Mouse (Mus musculus) right cerebral cortex, postnatal 25 days (tissue): ENCODE results near the gene Dnaja3.
A peak's percentile ranks its signal among the peaks of the same experiment; 100 is the strongest.

Source experiments
- DNase-seq: peaks from one replicate; pipeline ENCODE4 v3.0.0; 2022

Dnaja3 gene

GRCm38 (mm10) chr16:4607818-4608531, 31.8 kb upstream of the Dnaja3 start:
- peak; percentile 80 for DNase-seq

GRCm38 (mm10) chr16:4608532-4609059, 31.2 kb upstream of the Dnaja3 start:
- no peak for DNase-seq

GRCm38 (mm10) chr16:4611193-4611592, 28.6 kb upstream of the Dnaja3 start:
- DNase-seq = no peak

- no peak for DNase-seq
These were observed 28.1 kb upstream of the Dnaja3 start for GRCm38 (mm10) chr16:4611676-4612075.

GRCm38 (mm10) chr16:4613736-4614135, 26.1 kb upstream of the Dnaja3 start:
- no peak for DNase-seq

- DNase-seq = no peak
These were observed 25.1 kb upstream of the Dnaja3 start for GRCm38 (mm10) chr16:4614639-4615038.

GRCm38 (mm10) chr16:4615297-4615696, 24.5 kb upstream of the Dnaja3 start:
- DNase-seq = no peak

GRCm38 (mm10) chr16:4616829-4617228, 23.0 kb upstream of the Dnaja3 start:
- DNase-seq = no peak

- no peak for DNase-seq
These were observed 15.7 kb upstream of the Dnaja3 start for GRCm38 (mm10) chr16:4624074-4624473.

GRCm38 (mm10) chr16:4624481-4625110, 15.2 kb upstream of the Dnaja3 start, which contains the start of gene Pam16:
Pam16 (minus strand) TSS chr16:4624988.
- peak; percentile 90 for DNase-seq

- no peak for DNase-seq
These were observed 12.7 kb upstream of the Dnaja3 start for GRCm38 (mm10) chr16:4627105-4627504.

- DNase-seq = no peak
These were observed 10.8 kb upstream of the Dnaja3 start for GRCm38 (mm10) chr16:4628898-4629419.

- peak; percentile 60 for DNase-seq
These were observed 9.8 kb upstream of the Dnaja3 start for GRCm38 (mm10) chr16:4629950-4630349.

GRCm38 (mm10) chr16:4632050-4632449, 7.7 kb upstream of the Dnaja3 start:
- DNase-seq = no peak

GRCm38 (mm10) chr16:4633661-4634060, 6.1 kb upstream of the Dnaja3 start:
- DNase-seq = no peak

- no peak for DNase-seq
These were observed 5.1 kb upstream of the Dnaja3 start for GRCm38 (mm10) chr16:4634681-4635080.

- no peak for DNase-seq
These were observed 4.0 kb upstream of the Dnaja3 start for GRCm38 (mm10) chr16:4635760-4636159.

- DNase-seq = no peak
These were observed 848 bp upstream of the Dnaja3 start for GRCm38 (mm10) chr16:4638891-4639390.

- no peak for DNase-seq
These were observed 647 bp downstream of the Dnaja3 start for GRCm38 (mm10) chr16:4640267-4641005.

- no peak for DNase-seq
These were observed 1.5 kb downstream of the Dnaja3 start for GRCm38 (mm10) chr16:4641119-4641838.

- peak; percentile 67 for DNase-seq
These were observed 2.4 kb downstream of the Dnaja3 start for GRCm38 (mm10) chr16:4642190-4642589.

- no peak for DNase-seq
These were observed 3.1 kb downstream of the Dnaja3 start for GRCm38 (mm10) chr16:4642937-4643336.
